Mouse (Mus musculus): Measurements from ENCODE around the gene Ubr2. TPM values are rescaled to one million over a fixed set of nuclear protein-coding genes. Genes with fewer than 3 reads are reported as not detected.
A peak's percentile ranks its signal among the peaks of the same experiment; 100 is the strongest.

The Ubr2 gene
- polyA plus RNA-seq, 1 experiment from 2014 or later: 11.9 TPM

DNA sequence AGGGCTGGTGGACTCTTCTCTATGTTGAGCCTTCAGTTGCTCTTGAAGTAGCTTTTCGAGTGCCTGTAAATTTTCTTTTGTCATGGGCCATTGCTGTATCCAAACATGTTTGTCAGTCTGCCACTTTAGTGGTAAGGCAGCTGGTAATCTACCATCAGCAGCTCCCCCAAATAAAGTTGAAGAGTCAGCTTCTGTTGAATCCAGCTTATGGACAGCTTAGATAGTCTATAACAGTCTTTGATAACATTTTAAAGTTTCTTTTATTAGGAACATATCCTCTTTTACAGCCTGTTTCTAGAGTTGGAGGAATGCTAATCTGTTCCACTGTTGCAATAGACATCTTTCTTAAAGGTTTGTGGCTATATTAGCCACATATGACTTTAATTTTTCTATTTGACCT, 13.0 kb upstream of the Ubr2 start:
- TF ChIP-seq CTCF (IDR thresholded peaks at IDR 0.05; ENCODE audit: low read depth): no peak
- H3K4me3 ChIP-seq (replicated peaks; ENCODE audit: low read depth, low read length): no peak overlapping the region
- no peak overlapping the region for H3K27ac ChIP-seq
- no peak overlapping the region for H3K9ac ChIP-seq (ENCODE audit: low read depth, low read length)
- H3K4me2 ChIP-seq (ENCODE audit: low read length): no peak overlapping the region
- no peaks in the 10 kb centered on the region for H3K27me3 ChIP-seq (ENCODE audit: insufficient read depth, low read length)
- DNase-seq (ENCODE audit: low spot score) (no peak), ATAC-seq (replicated peaks; ENCODE audit: low FRiP score, low read depth) (no peak)
- H3K4me1 ChIP-seq (replicated peaks; ENCODE audit: insufficient read depth, low read length): no peaks in the 10 kb centered on the region
- no peaks in the 10 kb centered on the region for H3K9me3 ChIP-seq (replicated peaks; ENCODE audit: low read length)
- H3K36me3 ChIP-seq (ENCODE audit: insufficient read depth, low read length): no peaks in the 10 kb centered on the region
- WGBS: 45% methylated on average over 1 of the region's 1 CpGs

GRCm38 (mm10) chr17:47012896-47013295, 2.5 kb upstream of the Ubr2 start:
- Histone ChIP-seq H3K4me3 (replicated peaks; ENCODE audit: low read depth, low read length) (no peak overlapping the region), H3K9ac (ENCODE audit: low read depth, low read length) (no peak overlapping the region), H3K4me1 (replicated peaks; ENCODE audit: insufficient read depth, low read length) (0 out of 2 replicates have a peak, but pooled peaks cover 8% of the 10 kb centered on the region), H3K36me3 (ENCODE audit: insufficient read depth, low read length) (no peaks in the 10 kb centered on the region), H3K27me3 (ENCODE audit: insufficient read depth, low read length) (no peaks in the 10 kb centered on the region), H3K9me3 (replicated peaks; ENCODE audit: low read length) (no peaks in the 10 kb centered on the region; the same call in 1 of the 2 replicates), H3K27ac (no peak overlapping the region), H3K4me2 (ENCODE audit: low read length) (no peak overlapping the region)
- DNase-seq (ENCODE audit: low spot score): no peak
- WGBS: 47% methylated on average over 11 of the region's 11 CpGs
- TF ChIP-seq CTCF (IDR thresholded peaks at IDR 0.05; ENCODE audit: low read depth): no peak
- no peak for ATAC-seq (replicated peaks; ENCODE audit: low FRiP score, low read depth)

DNA sequence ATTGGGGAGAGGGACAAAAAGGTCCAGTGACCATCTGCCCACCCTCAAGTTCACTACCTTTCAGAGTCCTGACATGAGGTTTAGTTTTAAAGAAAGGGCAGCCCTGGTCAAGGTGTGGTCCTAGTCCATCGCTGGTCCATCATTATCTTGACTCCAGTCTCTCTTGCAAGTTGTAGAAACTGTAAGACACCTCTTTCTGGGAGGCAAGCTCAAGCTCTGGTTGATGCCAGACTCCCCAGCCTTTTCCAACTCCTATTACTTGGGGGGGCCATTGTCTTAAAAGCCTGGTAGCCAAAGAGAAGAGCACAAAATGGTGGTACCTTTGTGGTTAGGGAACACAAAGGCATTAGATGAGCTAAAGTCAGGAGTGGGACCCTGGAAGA, 1.3 kb upstream of the Ubr2 start:
- Histone ChIP-seq H3K36me3 (ENCODE audit: insufficient read depth, low read length) (no peaks in the 10 kb centered on the region), H3K9ac (ENCODE audit: low read depth, low read length) (no peak overlapping the region), H3K4me3 (replicated peaks; ENCODE audit: low read depth, low read length) (no peak overlapping the region), H3K4me1 (replicated peaks; ENCODE audit: insufficient read depth, low read length) (0 out of 2 replicates have a peak, but pooled peaks cover 8% of the 10 kb centered on the region), H3K27me3 (ENCODE audit: insufficient read depth, low read length) (no peaks in the 10 kb centered on the region), H3K27ac (no peak overlapping the region), H3K9me3 (replicated peaks; ENCODE audit: low read length) (no peaks in the 10 kb centered on the region; the same call in 1 of the 2 replicates), H3K4me2 (ENCODE audit: low read length) (no peak overlapping the region)
- DNase-seq (ENCODE audit: low spot score) (no peak), ATAC-seq (replicated peaks; ENCODE audit: low FRiP score, low read depth) (no peak)
- WGBS: 96% methylated on average over 1 of the region's 1 CpGs
- TF ChIP-seq CTCF (IDR thresholded peaks at IDR 0.05; ENCODE audit: low read depth): no peak

GRCm38 (mm10) chr17:47010722-47011660, 635 bp upstream of the Ubr2 start:
- no peaks in the 10 kb centered on the region; the same call in 1 of the 2 replicates for H3K9me3 ChIP-seq (replicated peaks; ENCODE audit: low read length)
- H3K9ac ChIP-seq (ENCODE audit: low read depth, low read length): no peak overlapping the region
- DNase-seq (ENCODE audit: low spot score): peak; percentile 91
- no peaks in the 10 kb centered on the region for H3K27me3 ChIP-seq (ENCODE audit: insufficient read depth, low read length)
- H3K36me3 ChIP-seq (ENCODE audit: insufficient read depth, low read length): no peaks in the 10 kb centered on the region
- 0 out of 2 replicates have a peak, but pooled peaks cover 8% of the 10 kb centered on the region for H3K4me1 ChIP-seq (replicated peaks; ENCODE audit: insufficient read depth, low read length)
- peak; percentile 61 for ATAC-seq (replicated peaks; ENCODE audit: low FRiP score, low read depth)
- peak overlapping the region; percentile 75 for H3K4me3 ChIP-seq (replicated peaks; ENCODE audit: low read depth, low read length)
- H3K4me2 ChIP-seq (ENCODE audit: low read length): peak overlapping the region; percentile 68
- 11% methylated on average over 25 of the region's 25 CpGs for WGBS
- TF ChIP-seq CTCF (IDR thresholded peaks at IDR 0.05; ENCODE audit: low read depth): no peak; the same call in 1 of the 2 replicates
- peak overlapping the region; percentile 96 for H3K27ac ChIP-seq

DNA sequence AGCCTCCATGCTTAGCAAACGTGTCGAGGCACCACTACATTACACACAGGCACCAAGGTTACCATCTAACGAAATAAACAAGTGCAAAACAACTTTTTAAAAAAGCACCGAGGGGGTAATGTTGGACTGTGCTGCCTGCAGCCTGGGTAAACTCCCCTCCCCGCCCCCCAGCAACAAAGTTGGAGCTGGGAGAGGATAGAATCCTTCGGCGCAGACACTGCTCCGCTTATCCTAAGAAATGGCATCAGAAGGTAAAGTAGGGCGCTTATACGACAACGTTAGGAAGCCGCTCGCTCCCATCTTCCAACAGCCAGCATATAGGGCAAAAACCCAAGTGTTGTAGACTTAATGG, 834 bp downstream of the Ubr2 start:
- H3K36me3 ChIP-seq (ENCODE audit: insufficient read depth, low read length): no peaks in the 10 kb centered on the region
- H3K27ac ChIP-seq: peak overlapping the region; percentile 96
- H3K9ac ChIP-seq (ENCODE audit: low read depth, low read length): peak overlapping the region; percentile 88
- no peak for TF ChIP-seq CTCF (IDR thresholded peaks at IDR 0.05; ENCODE audit: low read depth)
- H3K9me3 ChIP-seq (replicated peaks; ENCODE audit: low read length): no peaks in the 10 kb centered on the region
- 1% methylated on average over 13 of the region's 13 CpGs for WGBS
- H3K4me1 ChIP-seq (replicated peaks; ENCODE audit: insufficient read depth, low read length): peaks cover 8% of the 10 kb centered on the region; the same call in 1 of the 2 replicates
- H3K4me3 ChIP-seq (replicated peaks; ENCODE audit: low read depth, low read length): peak overlapping the region; percentile 75
- DNase-seq (ENCODE audit: low spot score) (no peak), ATAC-seq (replicated peaks; ENCODE audit: low FRiP score, low read depth) (no peak)
- H3K4me2 ChIP-seq (ENCODE audit: low read length): peak overlapping the region; percentile 68
- no peaks in the 10 kb centered on the region for H3K27me3 ChIP-seq (ENCODE audit: insufficient read depth, low read length)

DNA sequence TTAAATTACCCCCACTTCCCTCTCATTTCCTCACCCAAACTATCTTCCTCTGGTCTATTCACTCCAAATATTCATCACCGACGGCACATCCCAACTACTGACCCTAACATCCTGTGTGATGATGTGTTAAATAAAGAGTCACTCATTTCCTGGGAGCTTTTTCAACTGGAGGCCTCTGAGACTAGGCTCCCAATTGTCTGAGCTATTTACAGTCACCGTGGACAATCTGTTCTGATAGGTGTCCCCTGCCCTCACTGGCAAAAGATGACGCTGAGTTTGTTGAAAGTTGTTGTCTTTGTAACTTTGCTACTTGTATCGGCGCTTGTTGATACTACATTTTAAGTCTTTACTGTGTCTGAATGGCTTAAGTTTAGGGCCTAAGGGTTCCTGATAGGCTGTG, 1.3 kb downstream of the Ubr2 start:
- H3K27ac ChIP-seq: peak overlapping the region; percentile 96
- H3K36me3 ChIP-seq (ENCODE audit: insufficient read depth, low read length): no peaks in the 10 kb centered on the region
- peak overlapping the region; percentile 68 for H3K4me2 ChIP-seq (ENCODE audit: low read length)
- no peak for TF ChIP-seq CTCF (IDR thresholded peaks at IDR 0.05; ENCODE audit: low read depth)
- H3K4me3 ChIP-seq (replicated peaks; ENCODE audit: low read depth, low read length): peak overlapping the region; percentile 75
- WGBS: 7% methylated on average over 6 of the region's 6 CpGs
- H3K27me3 ChIP-seq (ENCODE audit: insufficient read depth, low read length): no peaks in the 10 kb centered on the region
- ATAC-seq (replicated peaks; ENCODE audit: low FRiP score, low read depth) (no peak), DNase-seq (ENCODE audit: low spot score) (peak; percentile 35)
- H3K9ac ChIP-seq (ENCODE audit: low read depth, low read length): peak overlapping the region; percentile 88
- peaks cover 8% of the 10 kb centered on the region; the same call in 1 of the 2 replicates for H3K4me1 ChIP-seq (replicated peaks; ENCODE audit: insufficient read depth, low read length)
- no peaks in the 10 kb centered on the region for H3K9me3 ChIP-seq (replicated peaks; ENCODE audit: low read length)

Data from kidney, postnatal 0 days (tissue).